Mouse (Mus musculus) left cerebral cortex, postnatal 14 days (tissue): ENCODE measurements at regions not wholly inside any gene's neighbourhood (a gene's known extent, or its start where the extent isn't known, plus 50 kb on each side); places are given as distances from the start of the nearest gene placed in this dataset.

Experiments
- DNase-seq, 2 experiments: peaks; one replicate each; pipeline ENCODE4 v3.0.0; 2021 to 2022; ENCODE audit warnings: low spot score in 2 of 2, mixed read lengths in 1 of 2
- intact Hi-C: fragments of 180-260 bp; cut with DNase I; formaldehyde crosslinking; loops from one replicate; pipeline ENCODE4 v1.15.1; 2025

- no peak for DNase-seq
- intact Hi-C loops: no loop called here
These were observed 602.6 kb upstream of the Lrrc4c start for GRCm38 (mm10) chr2:95715355-95715754.
